Mouse (Mus musculus): ENCODE measurements around the gene Utp4. TPM values are rescaled to one million over a fixed set of nuclear protein-coding genes. Genes with fewer than 3 reads are reported as not detected.
"Not testable (repeated sequence)": the region's sequence is repeated elsewhere in the genome, so short reads cannot be mapped to it uniquely, and the experiment has no call there.

Utp4 gene
- polyA plus RNA-seq, 1 experiment from 2014 or later = 42.7 TPM

DNA sequence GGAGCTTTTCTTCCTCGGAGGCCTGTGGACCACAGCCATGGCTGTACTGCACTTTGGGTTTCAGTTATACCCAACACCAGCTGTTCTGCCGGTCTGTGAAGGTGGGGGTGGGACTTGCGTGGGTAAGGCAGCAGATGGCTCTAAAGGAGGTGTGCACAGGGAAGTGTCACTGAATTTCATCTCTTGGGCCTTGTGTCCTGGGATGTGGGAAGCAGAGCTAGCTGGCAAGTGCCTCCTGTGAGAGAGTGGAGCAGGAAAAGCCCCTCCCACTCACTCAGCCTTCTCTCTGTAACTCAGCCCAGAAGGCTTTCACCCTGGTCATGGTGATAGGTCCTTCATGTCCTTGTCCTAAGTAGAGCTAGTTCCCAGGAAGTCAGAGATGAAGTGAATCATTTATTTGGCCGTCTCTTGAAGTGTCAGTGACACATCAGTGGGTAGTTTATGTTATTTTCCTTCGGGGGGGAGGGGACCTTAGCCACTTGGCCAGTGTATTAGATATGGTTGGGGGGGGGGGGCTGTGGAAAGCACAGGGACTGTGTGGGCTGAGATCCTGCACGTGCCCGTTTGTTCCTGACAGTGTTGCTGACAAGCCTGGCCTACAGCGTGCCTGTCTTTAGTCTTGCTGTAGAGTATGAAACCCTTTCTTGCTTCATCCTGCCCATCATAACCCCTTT, 26.4 kb downstream of the Utp4 start:
- ATAC-seq (ENCODE audit: low read depth) = no peak
- Histone ChIP-seq H3K27me3 (ENCODE audit: control insufficient read depth, insufficient read depth, low read length) (no peaks in the 10 kb centered on the region), H3K4me3 (ENCODE audit: low read depth, low read length) (no peak overlapping the region), H3K9me3 (ENCODE audit: control insufficient read depth, low read length) (no peaks in the 10 kb centered on the region), H3K9ac (replicated peaks; ENCODE audit: low read depth, low read length) (no peak overlapping the region), H3K4me2 (ENCODE audit: low read depth, low read length) (no peak overlapping the region), H3K27ac (ENCODE audit: low read depth, low read length) (no peak overlapping the region), H3K36me3 (ENCODE audit: control insufficient read depth, insufficient read depth, low read length) (peaks cover 55% of the 10 kb centered on the region), H3K4me1 (ENCODE audit: control insufficient read depth, insufficient read depth, low read length) (no peaks in the 10 kb centered on the region)
- WGBS = 89% methylated on average over 8 of the region's 8 CpGs

DNA sequence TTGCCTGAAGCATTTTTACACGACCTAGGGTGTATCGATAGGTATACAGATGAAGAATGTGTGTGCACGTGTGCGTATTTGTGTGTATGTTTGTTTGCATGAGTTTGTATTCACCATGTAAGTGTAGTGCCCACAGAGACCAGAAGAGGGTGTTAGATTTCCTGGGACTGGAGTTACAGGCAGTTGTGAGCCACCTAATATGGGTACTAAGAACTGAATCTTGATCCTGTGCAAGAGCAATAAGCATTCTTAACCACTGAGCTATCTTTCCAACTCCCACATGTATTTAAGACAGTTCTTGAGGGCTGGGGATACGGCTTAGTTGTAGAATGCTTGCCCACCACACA, 26.9 kb downstream of the Utp4 start:
- Histone ChIP-seq H3K4me2 (ENCODE audit: low read depth, low read length) (no peak overlapping the region), H3K4me1 (ENCODE audit: control insufficient read depth, insufficient read depth, low read length) (no peaks in the 10 kb centered on the region), H3K36me3 (ENCODE audit: control insufficient read depth, insufficient read depth, low read length) (peaks cover 50% of the 10 kb centered on the region), H3K9me3 (ENCODE audit: control insufficient read depth, low read length) (no peaks in the 10 kb centered on the region), H3K27me3 (ENCODE audit: control insufficient read depth, insufficient read depth, low read length) (no peaks in the 10 kb centered on the region), H3K4me3 (ENCODE audit: low read depth, low read length) (no peak overlapping the region), H3K9ac (replicated peaks; ENCODE audit: low read depth, low read length) (no peak overlapping the region), H3K27ac (ENCODE audit: low read depth, low read length) (no peak overlapping the region)
- 96% methylated on average over 5 of the region's 5 CpGs for WGBS
- no peak for ATAC-seq (ENCODE audit: low read depth)

DNA sequence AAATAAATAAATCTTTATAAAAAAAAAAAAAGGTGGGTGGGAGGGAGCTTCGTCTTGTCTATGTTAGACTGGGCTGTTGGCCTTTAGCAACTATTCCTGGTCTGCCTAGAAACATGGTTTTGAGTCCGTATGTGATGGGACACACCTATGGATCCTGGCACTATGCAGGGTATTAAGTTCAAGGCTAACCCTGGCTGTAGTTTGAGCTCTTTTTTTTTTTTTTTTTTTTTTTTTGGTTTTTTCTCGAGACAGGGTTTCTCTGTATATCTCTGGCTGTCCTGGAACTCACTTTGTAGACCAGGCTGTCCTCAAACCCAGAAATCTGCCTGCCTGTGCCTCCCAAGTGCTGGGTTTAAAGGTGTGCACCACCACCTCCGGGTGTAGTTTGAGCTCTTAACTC, 30.6 kb downstream of the Utp4 start:
- H3K4me1 ChIP-seq (ENCODE audit: control insufficient read depth, insufficient read depth, low read length) = no peaks in the 10 kb centered on the region
- no peaks in the 10 kb centered on the region for H3K27me3 ChIP-seq (ENCODE audit: control insufficient read depth, insufficient read depth, low read length)
- H3K4me2 ChIP-seq (ENCODE audit: low read depth, low read length) = no peak overlapping the region
- WGBS = 89% methylated on average over 4 of the region's 4 CpGs
- peaks cover 17% of the 10 kb centered on the region for H3K36me3 ChIP-seq (ENCODE audit: control insufficient read depth, insufficient read depth, low read length)
- no peak for ATAC-seq (ENCODE audit: low read depth)
- no peak overlapping the region for H3K9ac ChIP-seq (replicated peaks; ENCODE audit: low read depth, low read length)
- no peaks in the 10 kb centered on the region for H3K9me3 ChIP-seq (ENCODE audit: control insufficient read depth, low read length)
- H3K27ac ChIP-seq (ENCODE audit: low read depth, low read length) = no peak overlapping the region
- H3K4me3 ChIP-seq (ENCODE audit: low read depth, low read length) = no peak overlapping the region

DNA sequence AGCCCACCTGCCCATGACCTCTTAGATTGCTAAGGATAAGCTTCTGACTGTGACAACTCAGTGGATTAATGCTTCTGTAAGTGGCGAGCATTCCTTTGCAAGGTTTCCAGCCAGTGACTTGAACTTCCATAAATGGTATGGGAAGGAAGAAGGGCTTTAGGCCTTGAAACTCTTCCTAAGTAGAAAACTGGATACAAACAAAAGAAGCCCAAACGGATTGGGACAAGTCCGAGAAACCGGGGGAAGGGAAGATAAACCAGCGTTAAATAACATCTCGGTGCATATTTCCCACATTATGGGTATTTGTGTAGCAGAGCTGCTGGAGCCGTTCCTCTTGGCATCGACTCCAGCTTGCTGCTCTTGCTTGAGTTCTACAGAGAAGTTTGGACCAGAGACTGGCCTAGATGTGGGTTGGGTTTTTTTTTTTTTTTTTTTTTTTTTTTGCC, 31.5 kb downstream of the Utp4 start:
- Histone ChIP-seq H3K4me3 (ENCODE audit: low read depth, low read length) (no peak overlapping the region), H3K4me1 (ENCODE audit: control insufficient read depth, insufficient read depth, low read length) (no peaks in the 10 kb centered on the region), H3K27me3 (ENCODE audit: control insufficient read depth, insufficient read depth, low read length) (no peaks in the 10 kb centered on the region), H3K4me2 (ENCODE audit: low read depth, low read length) (no peak overlapping the region), H3K36me3 (ENCODE audit: control insufficient read depth, insufficient read depth, low read length) (peaks cover 17% of the 10 kb centered on the region), H3K27ac (ENCODE audit: low read depth, low read length) (no peak overlapping the region), H3K9me3 (ENCODE audit: control insufficient read depth, low read length) (no peaks in the 10 kb centered on the region), H3K9ac (replicated peaks; ENCODE audit: low read depth, low read length) (no peak overlapping the region)
- ATAC-seq (ENCODE audit: low read depth) = no peak
- 89% methylated on average over 8 of the region's 8 CpGs for WGBS

DNA sequence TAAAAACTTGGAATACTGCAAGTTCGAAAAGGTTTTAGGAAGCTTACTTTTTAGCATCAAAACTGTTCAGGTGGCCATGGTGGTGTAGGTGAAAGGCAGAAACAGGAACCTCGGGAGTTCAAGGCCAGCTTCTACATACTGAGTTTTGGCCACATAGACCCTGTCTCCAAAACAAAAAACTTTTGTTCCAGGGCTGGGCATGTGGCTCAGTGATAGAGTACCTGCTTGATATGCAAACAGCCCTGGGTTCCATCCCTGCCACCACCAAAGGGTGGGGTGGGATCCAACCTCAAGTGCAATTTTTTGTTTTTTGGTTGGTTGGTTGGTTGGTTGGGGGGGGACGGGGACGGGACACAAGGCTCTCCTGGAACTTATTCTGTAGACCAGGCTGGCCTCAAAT, 32.0 kb downstream of the Utp4 start:
- H3K9me3 ChIP-seq (ENCODE audit: control insufficient read depth, low read length) = no peaks in the 10 kb centered on the region
- H3K27ac ChIP-seq (ENCODE audit: low read depth, low read length) = no peak overlapping the region
- no peaks in the 10 kb centered on the region for H3K4me1 ChIP-seq (ENCODE audit: control insufficient read depth, insufficient read depth, low read length)
- no peak overlapping the region for H3K4me2 ChIP-seq (ENCODE audit: low read depth, low read length)
- no peaks in the 10 kb centered on the region for H3K27me3 ChIP-seq (ENCODE audit: control insufficient read depth, insufficient read depth, low read length)
- no peak overlapping the region for H3K4me3 ChIP-seq (ENCODE audit: low read depth, low read length)
- no peak overlapping the region for H3K9ac ChIP-seq (replicated peaks; ENCODE audit: low read depth, low read length)
- WGBS = 92% methylated on average over 4 of the region's 4 CpGs
- no peak for ATAC-seq (ENCODE audit: low read depth)
- peaks cover 14% of the 10 kb centered on the region for H3K36me3 ChIP-seq (ENCODE audit: control insufficient read depth, insufficient read depth, low read length)

DNA sequence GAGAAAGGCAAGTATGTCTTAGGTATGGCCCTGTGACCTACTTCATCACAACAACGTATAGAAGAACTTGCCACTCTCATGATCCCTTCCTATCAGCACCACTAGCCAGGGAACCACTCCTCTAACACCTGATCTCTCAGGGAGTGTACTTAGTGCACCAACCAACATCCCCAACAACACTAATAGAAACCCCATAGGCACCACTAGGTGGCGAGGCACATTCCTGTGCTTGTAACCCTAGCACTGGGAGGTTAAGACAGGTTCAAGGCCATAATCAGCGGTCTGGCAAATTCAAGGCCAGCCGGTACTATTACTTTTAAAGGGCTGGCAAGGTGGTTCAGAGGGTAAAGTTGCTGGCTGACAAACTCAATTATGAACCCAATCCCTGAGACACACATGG, 33.8 kb downstream of the Utp4 start:
- no peak for ATAC-seq (ENCODE audit: low read depth)
- peaks cover 12% of the 10 kb centered on the region for H3K36me3 ChIP-seq (ENCODE audit: control insufficient read depth, insufficient read depth, low read length)
- H3K27ac ChIP-seq (ENCODE audit: low read depth, low read length) = no peak overlapping the region
- peaks cover 3% of the 10 kb centered on the region; the same call in 1 of the 2 replicates for H3K27me3 ChIP-seq (ENCODE audit: control insufficient read depth, insufficient read depth, low read length)
- H3K4me1 ChIP-seq (ENCODE audit: control insufficient read depth, insufficient read depth, low read length) = peaks cover under 1% of the 10 kb centered on the region; the same call in 1 of the 2 replicates
- H3K9ac ChIP-seq (replicated peaks; ENCODE audit: low read depth, low read length) = no peak overlapping the region
- no peak overlapping the region for H3K4me2 ChIP-seq (ENCODE audit: low read depth, low read length)
- WGBS = 50% methylated on average over 4 of the region's 4 CpGs
- H3K9me3 ChIP-seq (ENCODE audit: control insufficient read depth, low read length) = no peaks in the 10 kb centered on the region
- no peak overlapping the region for H3K4me3 ChIP-seq (ENCODE audit: low read depth, low read length)

DNA sequence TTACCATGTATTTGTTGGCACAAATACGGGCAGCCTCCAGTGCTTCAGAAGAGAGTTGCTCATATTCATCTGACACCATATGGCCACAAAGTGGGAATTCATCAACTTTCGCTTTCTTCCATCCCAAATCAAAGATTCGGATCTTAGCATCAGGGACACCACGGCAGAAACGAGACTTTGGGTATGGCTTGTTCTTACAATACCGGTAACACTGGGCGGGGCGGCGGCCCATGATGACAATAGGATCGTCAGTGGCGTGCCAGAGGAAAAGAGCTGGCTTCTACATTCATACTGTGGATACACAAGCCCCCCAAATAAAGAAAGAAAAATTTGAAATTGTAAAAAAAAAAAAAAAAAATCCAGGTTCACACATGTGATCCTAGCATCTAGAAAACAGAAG, 34.7 kb downstream of the Utp4 start:
- not testable (repeated sequence) for H3K4me1 ChIP-seq (ENCODE audit: control insufficient read depth, insufficient read depth, low read length); H3K4me2 ChIP-seq (ENCODE audit: low read depth, low read length); H3K36me3 ChIP-seq (ENCODE audit: control insufficient read depth, insufficient read depth, low read length); H3K27ac ChIP-seq (ENCODE audit: low read depth, low read length); H3K9ac ChIP-seq (replicated peaks; ENCODE audit: low read depth, low read length); H3K27me3 ChIP-seq (ENCODE audit: control insufficient read depth, insufficient read depth, low read length); ATAC-seq (ENCODE audit: low read depth); H3K4me3 ChIP-seq (ENCODE audit: low read depth, low read length); H3K9me3 ChIP-seq (ENCODE audit: control insufficient read depth, low read length)
- 88% methylated on average over 10 of the region's 11 CpGs for WGBS

DNA sequence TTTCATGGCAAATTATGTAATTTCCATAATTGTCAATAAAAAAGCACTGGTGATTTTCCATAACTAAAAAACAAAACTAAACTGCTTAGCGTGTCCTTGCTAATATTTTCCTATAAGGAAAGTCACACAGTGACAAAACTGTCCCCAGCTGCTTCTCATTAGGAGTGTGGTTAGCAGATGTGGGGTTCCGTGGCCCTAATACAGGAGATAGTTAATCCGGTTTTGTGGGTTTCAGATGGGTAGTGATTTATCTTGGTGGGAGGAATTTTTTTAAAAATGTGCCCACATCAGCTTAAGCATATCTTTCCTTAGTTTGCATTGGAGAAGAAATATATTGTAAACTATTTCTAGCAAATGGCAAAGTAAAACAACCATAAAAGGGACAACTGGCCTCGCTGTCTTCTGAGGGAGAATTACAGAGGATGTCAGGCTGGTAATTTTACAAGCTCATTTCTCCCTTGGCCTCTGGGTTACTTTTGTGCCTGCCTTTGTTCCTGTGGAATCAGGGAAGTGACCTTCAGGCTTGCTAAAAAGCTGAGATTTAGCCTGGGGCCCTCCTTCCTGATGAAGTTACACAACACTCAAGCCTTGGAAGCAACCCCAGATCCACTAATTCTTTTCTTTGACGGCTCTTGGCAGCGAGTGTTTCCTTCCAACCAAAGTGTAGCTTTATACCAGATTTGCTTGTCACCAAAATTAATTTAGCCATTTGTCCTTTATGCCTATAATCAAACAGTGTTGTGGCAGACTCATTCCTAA, 35.9 kb downstream of the Utp4 start:
- Histone ChIP-seq H3K27me3 (ENCODE audit: control insufficient read depth, insufficient read depth, low read length) (peaks cover 3% of the 10 kb centered on the region; the same call in 1 of the 2 replicates), H3K36me3 (ENCODE audit: control insufficient read depth, insufficient read depth, low read length) (no peaks in the 10 kb centered on the region), H3K4me2 (ENCODE audit: low read depth, low read length) (no peak overlapping the region), H3K9me3 (ENCODE audit: control insufficient read depth, low read length) (no peaks in the 10 kb centered on the region), H3K27ac (ENCODE audit: low read depth, low read length) (no peak overlapping the region), H3K4me3 (ENCODE audit: low read depth, low read length) (no peak overlapping the region), H3K4me1 (ENCODE audit: control insufficient read depth, insufficient read depth, low read length) (peaks cover 3% of the 10 kb centered on the region; the same call in 1 of the 2 replicates), H3K9ac (replicated peaks; ENCODE audit: low read depth, low read length) (no peak overlapping the region)
- 45% methylated on average over 6 of the region's 6 CpGs for WGBS
- no peak for ATAC-seq (ENCODE audit: low read depth)

DNA sequence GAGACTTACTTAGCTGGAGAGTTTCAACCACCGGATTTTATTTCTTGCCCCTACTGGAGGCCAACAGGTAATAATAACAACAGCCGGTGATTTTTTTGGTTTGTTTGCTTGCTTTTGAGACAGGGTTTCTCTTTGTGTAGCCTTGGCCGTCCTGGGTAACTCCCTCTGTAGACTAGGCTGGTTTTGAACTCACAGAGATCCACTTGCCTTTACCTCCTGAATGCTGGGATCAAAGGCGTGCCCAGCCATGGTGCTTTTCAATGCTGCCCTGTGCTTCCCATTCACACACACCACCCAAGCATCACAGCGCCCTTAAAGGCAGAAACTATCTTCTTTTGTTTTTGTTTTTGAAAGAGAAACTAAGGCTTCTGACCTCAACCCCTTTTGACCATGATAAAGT, 36.5 kb downstream of the Utp4 start:
- no peak overlapping the region for H3K4me2 ChIP-seq (ENCODE audit: low read depth, low read length)
- WGBS = 82% methylated on average over 5 of the region's 5 CpGs
- no peak overlapping the region for H3K4me3 ChIP-seq (ENCODE audit: low read depth, low read length)
- H3K36me3 ChIP-seq (ENCODE audit: control insufficient read depth, insufficient read depth, low read length) = no peaks in the 10 kb centered on the region
- H3K4me1 ChIP-seq (ENCODE audit: control insufficient read depth, insufficient read depth, low read length) = peaks cover 3% of the 10 kb centered on the region; the same call in 1 of the 2 replicates
- H3K9ac ChIP-seq (replicated peaks; ENCODE audit: low read depth, low read length) = no peak overlapping the region
- H3K27me3 ChIP-seq (ENCODE audit: control insufficient read depth, insufficient read depth, low read length) = peaks cover 3% of the 10 kb centered on the region; the same call in 1 of the 2 replicates
- no peak for ATAC-seq (ENCODE audit: low read depth)
- H3K27ac ChIP-seq (ENCODE audit: low read depth, low read length) = no peak overlapping the region
- H3K9me3 ChIP-seq (ENCODE audit: control insufficient read depth, low read length) = no peaks in the 10 kb centered on the region

All from neural tube, embryonic 14.5 days (tissue).